Mouse (Mus musculus) heart, postnatal 0 days (tissue): ENCODE measurements at regions not wholly inside any gene's neighbourhood (a gene's known extent, or its start where the extent isn't known, plus 50 kb on each side); places are given as distances from the start of the nearest gene placed in this dataset.

Source experiments
- CTCF ChIP-seq: IDR thresholded peaks from 2 replicates; pipeline ENCODE4 v1.5.1; 2016; ENCODE audit warnings: antibody characterized with exemption, control low read depth, low read depth
- EP300 ChIP-seq: IDR thresholded peaks from 2 replicates; pipeline ENCODE4 v1.6.1; 2016; ENCODE audit warnings: antibody characterized with exemption, low read depth

GRCm38 (mm10) chr6:13920809-13921760 is 49.8 kb upstream of the 2610001J05Rik start:
- no peak for TF ChIP-seq CTCF
- no peak for TF ChIP-seq EP300
